ENCODE assay signal across 15 mouse cellular contexts in the genomic region with DNA sequence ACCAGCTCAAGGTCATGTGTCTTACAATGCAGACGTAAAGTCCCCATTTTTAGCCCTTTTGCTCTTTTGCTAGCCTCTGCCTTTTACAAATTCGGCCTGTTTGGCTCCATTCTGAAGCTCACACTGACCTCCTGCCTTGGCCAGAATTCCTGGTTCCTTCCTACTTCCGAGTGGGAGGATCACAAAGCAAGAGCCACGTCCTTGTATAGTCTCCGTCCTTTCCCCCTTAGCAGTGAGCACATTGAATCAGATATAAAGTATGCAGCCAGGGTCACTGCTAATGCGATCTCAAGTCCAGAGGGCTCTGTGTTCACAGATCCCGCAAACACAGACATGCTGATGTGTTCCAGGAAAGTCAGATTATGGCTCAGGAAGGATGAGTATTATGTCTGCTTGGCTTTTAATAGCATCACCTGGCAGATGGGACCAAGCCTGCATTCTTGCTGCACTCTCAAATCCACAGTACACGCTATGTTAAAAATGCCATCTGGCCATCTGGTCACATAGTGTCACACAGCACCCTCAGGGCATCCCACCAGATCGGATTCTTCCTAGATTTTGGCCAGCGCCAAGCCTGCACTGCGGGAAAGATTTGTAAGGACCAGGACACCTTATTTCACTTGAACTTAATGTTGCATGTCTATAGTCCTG.
DNase-seq lines count a peak whose midpoint lies in the region; ATAC-seq lines count a peak whose summit lies in the region.
"Had no signal": no experiment of that assay in that cellular context is flagged by ENCODE, and none has a peak within 500 bp of the region (broad histone marks: within the 10 kb centered on the region; RNA-seq: fewer than 3 reads in every experiment).

No protein-coding gene starts in this region.

- peak overlapping the region; percentile 51 for H3K27ac ChIP-seq in heart, embryonic 16.5 days (ENCODE audit: low read length)
- no peak overlapping the region for H3K27ac ChIP-seq in heart, embryonic 10.5 days
- H3K27ac ChIP-seq: embryonic facial prominence, embryonic 15.5 days; liver, embryonic 12.5 days had no signal

- no peak overlapping the region for H3K9ac ChIP-seq in heart, embryonic 16.5 days (ENCODE audit: low read length)
- H3K9ac ChIP-seq: embryonic facial prominence, embryonic 15.5 days; liver, embryonic 12.5 days had no signal

- DNase-seq in heart, embryonic 10.5 days (ENCODE audit: low spot score): no peak
- DNase-seq in retina, adult 2 months (ENCODE audit: low read depth, low spot score): peak; percentile 54
- no peak for DNase-seq in retina, embryonic 14.5 days (ENCODE audit: low spot score)
- DNase-seq in cerebellum, postnatal 25 days: peak; percentile 88 to 89
- no peak for DNase-seq in gastrocnemius, postnatal 25 days
- DNase-seq: heart, postnatal 36 days; kidney, adult 11 months; kidney, postnatal 14 days; right cerebral cortex, postnatal 14 days had no signal

- ATAC-seq in heart, embryonic 16.5 days (replicated peaks; ENCODE audit: extremely low read depth, insufficient read depth, low FRiP score): no peak
- no peak for ATAC-seq in erythroblast, adult 5-6 weeks (replicated peaks; ENCODE audit: low FRiP score, poor library complexity, severe bottlenecking)
- ATAC-seq: forebrain, embryonic 16.5 days; liver, embryonic 12.5 days; lung, postnatal 0 days had no signal

- no peak overlapping the region for H3K4me3 ChIP-seq in heart, embryonic 16.5 days (ENCODE audit: low read length)
- H3K4me3 ChIP-seq in heart, embryonic 10.5 days: no peak overlapping the region
- H3K4me3 ChIP-seq: embryonic facial prominence, embryonic 15.5 days; liver, embryonic 12.5 days had no signal

- no peaks in the 10 kb centered on the region for H3K9me3 ChIP-seq in heart, embryonic 16.5 days (replicated peaks; ENCODE audit: control insufficient read depth, low read length)
- H3K9me3 ChIP-seq in heart, embryonic 10.5 days: no peaks in the 10 kb centered on the region
- H3K9me3 ChIP-seq: embryonic facial prominence, embryonic 15.5 days; liver, embryonic 12.5 days had no signal

- no peak overlapping the region for H3K4me2 ChIP-seq in heart, embryonic 16.5 days (ENCODE audit: low read depth, low read length)
- H3K4me2 ChIP-seq: embryonic facial prominence, embryonic 15.5 days; liver, embryonic 12.5 days had no signal

- no peaks in the 10 kb centered on the region for H3K27me3 ChIP-seq in heart, embryonic 16.5 days (ENCODE audit: control insufficient read depth, insufficient read depth, low read length)
- no peaks in the 10 kb centered on the region for H3K27me3 ChIP-seq in heart, embryonic 10.5 days (ENCODE audit: insufficient read depth, poor library complexity, severe bottlenecking)
- H3K27me3 ChIP-seq: embryonic facial prominence, embryonic 15.5 days; liver, embryonic 12.5 days had no signal

- no peaks in the 10 kb centered on the region for H3K36me3 ChIP-seq in heart, embryonic 16.5 days (ENCODE audit: control insufficient read depth, insufficient read depth)
- H3K36me3 ChIP-seq in heart, embryonic 10.5 days: no peaks in the 10 kb centered on the region
- H3K36me3 ChIP-seq: embryonic facial prominence, embryonic 15.5 days; liver, embryonic 12.5 days had no signal

- WGBS in heart, embryonic 16.5 days: 70% methylated on average over 11 of the region's 11 CpGs
- 81% methylated on average over 11 of the region's 11 CpGs for WGBS in heart, embryonic 10.5 days

- H3K4me1 ChIP-seq in heart, embryonic 16.5 days (ENCODE audit: control insufficient read depth, insufficient read depth, low read length): no peaks in the 10 kb centered on the region
- no peaks in the 10 kb centered on the region for H3K4me1 ChIP-seq in heart, embryonic 10.5 days
- H3K4me1 ChIP-seq: embryonic facial prominence, embryonic 15.5 days; liver, embryonic 12.5 days had no signal

Comparison
In these comparisons a context has a peak if more than half of its experiments do, and no peak if none do; other contexts are left out.
1. DNase-seq: peak in retina, adult 2 months (single experiment) and cerebellum, postnatal 25 days (2 of 2); none in heart, embryonic 10.5 days (single experiment), retina, embryonic 14.5 days (single experiment) and gastrocnemius, postnatal 25 days (single experiment).